Mouse (Mus musculus) erythroblast, embryonic 14.5 days (primary cell): ENCODE data around the gene Wwox. TPM values are rescaled to one million over a fixed set of nuclear protein-coding genes. Genes with fewer than 3 reads are reported as not detected.

Experiments used
- H3K27me3 ChIP-seq: 2 replicates; pipeline ENCODE4 v1.6.1; 2012; ENCODE audit warnings: inconsistent platforms; ENCODE audit not compliant: control insufficient read depth
- H3K36me3 ChIP-seq: 2 replicates; pipeline ENCODE4 v1.6.1; 2012; ENCODE audit warnings: mild to moderate bottlenecking, inconsistent platforms; ENCODE audit not compliant: control insufficient read depth
- H3K4me1 ChIP-seq: 2 replicates; pipeline ENCODE4 v1.6.1; 2012; ENCODE audit warnings: inconsistent platforms; ENCODE audit not compliant: control insufficient read depth
- H3K4me3 ChIP-seq: replicated peaks from 2 replicates; pipeline ENCODE3; 2012; ENCODE audit warnings: moderate library complexity, mild to moderate bottlenecking, inconsistent platforms
- H3K9me3 ChIP-seq: 2 replicates; pipeline ENCODE4 v1.6.1; 2012; ENCODE audit warnings: low read length, inconsistent platforms, mixed read lengths; ENCODE audit not compliant: control insufficient read depth
- GATA1 ChIP-seq: IDR thresholded peaks from 2 replicates; pipeline ENCODE4 v1.6.1; 2012; ENCODE audit warnings: low read length, inconsistent platforms, mixed read lengths
- TAL1 ChIP-seq: IDR thresholded peaks from 3 replicates; pipeline ENCODE4 v1.6.1; 2012; ENCODE audit warnings: low read length, inconsistent platforms, mixed read lengths
- polyA plus RNA-seq: library from polyadenylated mRNA; stranded (reverse); fragments of >175 nt; gene quantifications from 2 replicates; pipeline ENCODE4 v1.2.3, GENCODE M21; 2012

Wwox gene
- polyA plus RNA-seq, 1 experiment: 0.18 TPM

- TF ChIP-seq TAL1 (no peak), GATA1 (no peak)
- Histone ChIP-seq H3K36me3 (no peaks in the 10 kb centered on the region), H3K4me3 (no peak overlapping the region), H3K27me3 (no peaks in the 10 kb centered on the region), H3K9me3 (no peaks in the 10 kb centered on the region), H3K4me1 (no peaks in the 10 kb centered on the region)
These were observed 343.9 kb downstream of the Wwox start for GRCm38 (mm10) chr8:114783321-114783720.

DNA sequence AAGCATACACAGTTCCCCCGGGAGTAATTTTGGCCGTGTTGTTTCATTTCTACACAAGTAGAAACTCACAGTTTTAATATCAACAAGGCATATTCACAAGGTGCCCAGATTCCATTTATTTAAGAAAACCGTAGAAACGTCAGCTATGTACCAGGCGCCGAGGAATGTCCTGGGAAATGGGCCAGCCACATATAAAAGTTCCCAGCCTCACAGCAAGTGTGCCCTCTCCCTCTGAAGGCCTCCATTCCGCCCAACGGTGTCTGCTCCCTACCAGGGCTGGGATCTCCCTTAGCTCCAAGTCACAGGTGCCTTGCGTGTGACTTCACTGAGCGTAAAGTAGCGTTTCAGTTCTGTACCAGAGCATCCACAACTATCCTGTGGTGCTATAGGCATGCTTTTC lies 346.4 kb downstream of the Wwox start:
- no peaks in the 10 kb centered on the region for H3K9me3 ChIP-seq
- H3K27me3 ChIP-seq: no peaks in the 10 kb centered on the region
- TF ChIP-seq GATA1 (no peak), TAL1 (no peak)
- H3K36me3 ChIP-seq: no peaks in the 10 kb centered on the region
- no peaks in the 10 kb centered on the region for H3K4me1 ChIP-seq
- H3K4me3 ChIP-seq: no peak overlapping the region

DNA sequence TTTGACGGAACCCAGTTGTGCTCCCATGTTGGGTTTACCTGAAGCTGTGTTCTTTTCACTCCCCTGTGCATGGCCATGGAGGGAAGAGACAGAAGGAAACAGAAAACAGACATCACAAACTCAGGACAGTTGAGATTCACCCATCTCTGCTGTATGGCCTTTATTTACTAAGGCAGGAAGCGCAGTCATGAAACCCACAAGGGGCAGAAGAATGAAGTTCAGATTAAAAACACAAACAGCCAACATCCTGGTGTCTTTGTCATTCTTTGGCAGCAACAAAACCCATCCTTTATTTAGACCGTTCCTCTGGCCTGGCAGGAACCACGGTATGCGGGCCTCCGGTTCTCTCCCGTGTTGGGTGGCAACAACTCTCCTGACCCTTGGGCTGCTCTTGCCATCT lies 350.2 kb downstream of the Wwox start:
- Histone ChIP-seq H3K4me1 (no peaks in the 10 kb centered on the region), H3K4me3 (no peak overlapping the region), H3K27me3 (no peaks in the 10 kb centered on the region), H3K36me3 (no peaks in the 10 kb centered on the region), H3K9me3 (no peaks in the 10 kb centered on the region)
- TF ChIP-seq GATA1: no peak
- TF ChIP-seq TAL1: no peak

- Histone ChIP-seq H3K36me3 (no peaks in the 10 kb centered on the region), H3K9me3 (no peaks in the 10 kb centered on the region), H3K4me1 (no peaks in the 10 kb centered on the region), H3K4me3 (no peak overlapping the region), H3K27me3 (no peaks in the 10 kb centered on the region)
- TF ChIP-seq TAL1: no peak
These were observed 351.3 kb downstream of the Wwox start for GRCm38 (mm10) chr8:114790754-114791153.

GRCm38 (mm10) chr8:114793682-114794081 lies 354.2 kb downstream of the Wwox start:
- H3K36me3 ChIP-seq: no peaks in the 10 kb centered on the region
- no peak for TF ChIP-seq TAL1
- no peak for TF ChIP-seq GATA1
- no peaks in the 10 kb centered on the region for H3K4me1 ChIP-seq
- H3K9me3 ChIP-seq: no peaks in the 10 kb centered on the region
- no peak overlapping the region for H3K4me3 ChIP-seq
- H3K27me3 ChIP-seq: no peaks in the 10 kb centered on the region

DNA sequence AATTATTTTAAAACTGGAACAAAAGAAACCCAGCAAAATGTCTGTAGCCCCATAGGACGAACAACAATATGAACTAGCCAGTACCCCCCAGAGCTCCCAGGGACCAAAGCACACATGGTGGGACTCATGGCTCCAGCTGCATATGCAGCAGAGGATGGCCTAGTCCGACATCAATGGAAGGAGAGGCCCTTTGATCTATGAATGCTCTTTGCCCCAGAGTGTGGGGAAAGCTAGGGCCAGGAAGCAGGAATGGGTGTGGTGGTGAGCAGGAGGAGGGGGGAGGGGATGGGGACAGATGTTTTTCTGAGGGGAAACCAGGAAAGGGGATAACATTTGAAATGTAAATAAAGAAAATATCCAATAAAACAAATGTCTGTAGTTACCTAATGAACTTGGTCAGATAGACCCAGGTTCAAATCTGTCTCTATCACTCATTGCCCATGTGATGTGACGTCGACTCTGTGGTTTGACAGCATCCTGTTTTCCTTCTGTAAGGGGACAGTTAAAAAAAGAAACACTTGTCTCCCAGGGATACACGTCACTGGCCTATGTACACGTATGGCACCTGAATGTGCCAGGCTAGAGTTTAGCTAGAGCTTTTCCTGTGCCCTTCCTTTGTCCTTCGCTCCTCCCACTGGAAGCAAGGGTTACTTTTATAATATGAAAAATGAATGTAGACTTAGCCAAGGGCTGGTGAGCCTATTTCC lies 362.1 kb downstream of the Wwox start:
- no peak overlapping the region for H3K4me3 ChIP-seq
- no peaks in the 10 kb centered on the region for H3K36me3 ChIP-seq
- no peaks in the 10 kb centered on the region for H3K27me3 ChIP-seq
- no peaks in the 10 kb centered on the region for H3K9me3 ChIP-seq
- TF ChIP-seq GATA1 (no peak), TAL1 (no peak)
- no peaks in the 10 kb centered on the region for H3K4me1 ChIP-seq

DNA sequence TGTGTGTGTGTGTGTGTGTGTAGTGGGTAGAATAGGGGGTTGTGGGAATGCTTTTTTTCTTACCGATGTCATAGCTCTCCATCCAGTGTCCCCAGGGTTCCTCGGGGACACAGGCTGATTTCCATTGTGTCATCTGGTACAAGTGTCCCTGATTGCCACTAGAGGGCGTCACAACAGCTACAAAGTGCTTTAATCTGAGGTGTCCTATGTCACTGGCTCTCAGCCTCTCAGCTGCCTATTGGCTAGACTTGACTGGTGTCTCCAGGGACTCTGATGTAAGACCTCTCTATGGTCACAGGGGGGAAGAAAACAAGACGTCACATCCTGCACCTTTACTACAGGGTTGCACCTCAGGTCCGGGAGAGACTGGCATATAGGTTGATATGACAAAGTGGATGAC lies 363.7 kb downstream of the Wwox start:
- Histone ChIP-seq H3K4me1 (no peaks in the 10 kb centered on the region), H3K9me3 (no peaks in the 10 kb centered on the region), H3K36me3 (no peaks in the 10 kb centered on the region), H3K27me3 (no peaks in the 10 kb centered on the region), H3K4me3 (no peak overlapping the region)
- TF ChIP-seq GATA1 (no peak), TAL1 (no peak)

GRCm38 (mm10) chr8:114806826-114807420 lies 367.5 kb downstream of the Wwox start:
- Histone ChIP-seq H3K36me3 (no peaks in the 10 kb centered on the region), H3K27me3 (no peaks in the 10 kb centered on the region), H3K4me1 (no peaks in the 10 kb centered on the region), H3K9me3 (no peaks in the 10 kb centered on the region), H3K4me3 (no peak overlapping the region)
- no peak for TF ChIP-seq TAL1
- no peak for TF ChIP-seq GATA1

- Histone ChIP-seq H3K4me3 (no peak overlapping the region), H3K27me3 (no peaks in the 10 kb centered on the region), H3K36me3 (no peaks in the 10 kb centered on the region), H3K9me3 (no peaks in the 10 kb centered on the region), H3K4me1 (no peaks in the 10 kb centered on the region)
- TF ChIP-seq TAL1: no peak
- no peak for TF ChIP-seq GATA1
These were observed 368.4 kb downstream of the Wwox start for GRCm38 (mm10) chr8:114807676-114808426.
